Mouse (Mus musculus): ENCODE results near the gene Slc25a53.

DNA sequence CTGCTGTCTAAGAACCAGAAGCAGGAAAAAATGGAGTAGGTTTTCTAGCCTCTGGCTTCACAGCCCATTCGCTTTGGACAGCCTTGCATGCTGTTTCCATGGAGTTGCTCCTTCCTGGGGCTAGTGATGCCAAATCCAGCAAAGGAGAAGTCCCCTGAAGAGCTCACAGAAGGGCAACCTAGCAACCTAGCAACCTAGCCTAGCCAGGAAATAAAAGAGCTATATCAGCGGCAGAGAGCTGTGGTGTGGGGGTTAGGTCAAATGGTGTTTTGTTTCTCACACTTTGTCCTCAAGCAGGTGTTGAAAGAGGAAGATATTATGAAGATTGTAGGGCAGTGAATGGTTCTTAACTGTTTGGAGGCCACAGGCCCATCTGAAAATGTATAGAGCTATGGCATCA lies 46.8 kb downstream of the Slc25a53 start:
- TF ChIP-seq POLR2A (IDR thresholded peaks at IDR 0.05; ENCODE audit: control insufficient read depth, low read depth, low read length), result no peak
- no peak for TF ChIP-seq CTCF (IDR thresholded peaks at IDR 0.05; ENCODE audit: control insufficient read depth, insufficient read depth, insufficient replicate concordance, low read depth, low read length)
